Mouse (Mus musculus) thymus, postnatal 4 days (tissue): Measurements from ENCODE around the gene Cadps.

Experiments used
- DNase-seq: peaks from one replicate; pipeline ENCODE4 v3.0.0; 2021

The Cadps gene

GRCm38 (mm10) chr14:12459700-12460099 is 363.2 kb downstream of the Cadps start:
- no peak for DNase-seq

- no peak for DNase-seq
These were observed 367.8 kb downstream of the Cadps start for GRCm38 (mm10) chr14:12455064-12455591.

- no peak for DNase-seq
These were observed 372.1 kb downstream of the Cadps start for GRCm38 (mm10) chr14:12450807-12451206.

GRCm38 (mm10) chr14:12448883-12449282 is 374.0 kb downstream of the Cadps start:
- no peak for DNase-seq

- no peak for DNase-seq
These were observed 381.9 kb downstream of the Cadps start for GRCm38 (mm10) chr14:12441019-12441418.

GRCm38 (mm10) chr14:12437976-12438375 is 384.9 kb downstream of the Cadps start:
- no peak for DNase-seq

- no peak for DNase-seq
These were observed 385.5 kb downstream of the Cadps start for GRCm38 (mm10) chr14:12437422-12437821.

GRCm38 (mm10) chr14:12436903-12437368 is 385.9 kb downstream of the Cadps start:
- no peak for DNase-seq

- DNase-seq, result no peak
These were observed 394.7 kb downstream of the Cadps start for GRCm38 (mm10) chr14:12428021-12428654.

GRCm38 (mm10) chr14:12425311-12425710 is 397.6 kb downstream of the Cadps start:
- DNase-seq, result no peak

- DNase-seq, result no peak
These were observed 412.6 kb downstream of the Cadps start for GRCm38 (mm10) chr14:12410276-12410675.

GRCm38 (mm10) chr14:12409811-12410210 is 413.1 kb downstream of the Cadps start:
- DNase-seq, result no peak

GRCm38 (mm10) chr14:12406588-12406987 is 416.3 kb downstream of the Cadps start:
- no peak for DNase-seq

- DNase-seq, result no peak
These were observed 417.7 kb downstream of the Cadps start for GRCm38 (mm10) chr14:12405201-12405600.

GRCm38 (mm10) chr14:12404724-12405123 is 418.2 kb downstream of the Cadps start:
- DNase-seq, result no peak

- DNase-seq, result no peak
These were observed 418.8 kb downstream of the Cadps start for GRCm38 (mm10) chr14:12404052-12404451.

- DNase-seq, result no peak
These were observed 422.8 kb downstream of the Cadps start for GRCm38 (mm10) chr14:12400116-12400515.

- no peak for DNase-seq
These were observed 425.3 kb downstream of the Cadps start for GRCm38 (mm10) chr14:12397561-12397960.

GRCm38 (mm10) chr14:12394318-12394717 is 428.6 kb downstream of the Cadps start:
- DNase-seq, result no peak

GRCm38 (mm10) chr14:12393271-12393861 is 429.5 kb downstream of the Cadps start:
- no peak for DNase-seq

GRCm38 (mm10) chr14:12391167-12391566 is 431.7 kb downstream of the Cadps start:
- no peak for DNase-seq

- DNase-seq, result no peak
These were observed 434.0 kb downstream of the Cadps start for GRCm38 (mm10) chr14:12388806-12389436.

GRCm38 (mm10) chr14:12388192-12388795 is 434.6 kb downstream of the Cadps start:
- no peak for DNase-seq

GRCm38 (mm10) chr14:12387176-12387575 is 435.7 kb downstream of the Cadps start:
- no peak for DNase-seq
